Mouse (Mus musculus) heart, postnatal 4 days (tissue): ENCODE measurements around the gene Sept4. TPM values are rescaled to one million over a fixed set of nuclear protein-coding genes. Genes with fewer than 3 reads are reported as not detected.

Experiments used
- DNase-seq: peaks from one replicate; pipeline ENCODE4 v3.0.0; 2021
- total RNA-seq, 2 experiments: library from RNA; stranded (reverse); gene quantifications; 2 replicates each; pipeline ENCODE4 v1.2.3; 2021

Sept4 gene
- 10 to 100 TPM; 65.4 to 68.6 TPM for total RNA-seq

DNA sequence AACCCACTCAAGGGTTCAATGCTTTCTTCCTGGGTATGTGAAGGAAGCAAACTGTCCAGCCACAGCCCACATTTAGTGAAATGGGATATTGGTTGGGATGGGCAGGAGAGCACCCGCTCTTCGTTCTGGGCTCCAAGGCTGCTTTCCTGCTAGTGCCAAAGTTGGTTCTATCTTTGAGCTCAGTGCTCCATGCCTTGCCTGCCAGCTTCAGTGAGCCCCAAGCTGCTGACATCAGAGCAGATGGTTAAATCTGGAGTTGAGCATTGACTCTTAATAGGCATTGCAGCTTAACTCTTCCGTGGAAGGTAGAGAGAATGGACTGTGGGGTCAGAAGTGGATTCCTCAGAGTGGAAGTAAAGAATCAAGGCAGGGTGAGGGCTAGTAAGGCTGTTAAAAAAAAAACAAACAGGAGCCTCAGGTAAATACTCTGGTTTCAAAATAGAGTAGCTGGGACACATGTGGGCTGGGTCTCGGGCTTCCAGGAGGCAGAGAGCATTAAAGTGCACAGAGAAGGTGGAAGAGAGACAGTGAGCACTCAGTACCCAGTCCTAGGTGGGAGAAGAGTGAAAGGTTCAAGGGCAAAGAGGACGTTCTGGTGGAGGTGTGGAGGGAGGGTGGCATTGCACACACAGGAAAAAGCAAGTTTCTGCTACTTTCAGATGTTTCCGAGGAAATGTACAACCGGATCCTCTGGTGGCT is at the start of gene Sept4:
TSS of gene Sept4 (plus strand) at position 649 of the 699 bp plus-strand sequence.
- DNase-seq = no peak

DNA sequence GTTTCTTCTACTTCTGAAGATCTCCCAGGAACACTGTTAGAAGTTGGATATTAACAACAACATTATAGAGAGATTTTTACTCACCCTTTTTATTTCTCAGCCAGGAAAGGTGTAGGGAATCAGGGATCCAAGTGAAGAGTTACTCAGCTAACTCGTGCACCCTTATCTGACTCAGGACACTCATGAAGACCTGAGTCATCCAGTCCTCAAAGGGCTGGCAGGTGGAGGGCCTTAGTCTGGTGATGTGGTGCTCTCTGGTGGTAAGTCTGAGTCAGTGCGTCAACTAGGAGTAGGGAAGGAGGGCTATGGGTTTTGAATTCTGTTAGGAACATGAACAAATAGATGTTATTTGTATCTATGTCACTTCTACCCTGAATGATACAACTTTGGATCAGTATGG is 49.4 kb upstream of the Sept4 start:
- DNase-seq = peak; percentile 43

DNA sequence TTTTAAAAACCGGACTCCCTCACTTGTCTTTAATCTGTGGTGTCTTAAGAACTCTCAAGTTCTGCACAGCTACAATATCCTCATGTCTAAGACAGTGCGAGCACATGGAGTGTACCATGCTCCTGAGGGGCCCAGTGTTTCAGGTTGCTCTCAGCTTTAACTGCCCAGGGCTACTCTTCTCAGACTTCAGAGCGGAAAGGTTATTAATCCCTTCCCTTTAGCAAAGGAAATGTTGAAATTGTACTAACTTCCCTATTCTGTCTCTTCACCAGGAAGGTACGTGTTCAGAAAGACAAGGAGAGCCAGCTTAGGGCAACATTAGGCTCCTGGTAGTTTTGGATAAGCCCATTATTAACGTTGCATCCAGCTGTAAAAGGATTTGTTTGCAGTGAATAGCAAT is 45.2 kb upstream of the Sept4 start:
- DNase-seq = no peak

DNA sequence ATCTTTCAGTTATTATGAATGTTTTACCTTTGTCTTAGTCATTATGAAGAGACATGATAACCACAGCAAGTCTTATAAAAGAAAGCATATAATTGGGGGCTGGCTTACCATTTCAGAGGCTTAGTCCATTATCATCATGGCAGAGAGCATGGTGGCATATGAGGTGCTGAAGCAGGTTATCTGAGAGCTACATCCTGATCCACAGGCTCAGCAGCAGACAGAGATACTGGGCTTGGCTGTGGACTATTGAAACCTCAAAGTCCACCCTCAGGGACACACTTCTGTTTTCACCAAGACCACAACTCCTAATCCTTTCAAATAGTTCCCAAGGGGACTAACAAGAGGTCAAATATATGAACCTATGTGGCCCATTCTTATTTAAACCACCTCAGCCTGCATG is 44.7 kb upstream of the Sept4 start:
- DNase-seq = no peak

DNA sequence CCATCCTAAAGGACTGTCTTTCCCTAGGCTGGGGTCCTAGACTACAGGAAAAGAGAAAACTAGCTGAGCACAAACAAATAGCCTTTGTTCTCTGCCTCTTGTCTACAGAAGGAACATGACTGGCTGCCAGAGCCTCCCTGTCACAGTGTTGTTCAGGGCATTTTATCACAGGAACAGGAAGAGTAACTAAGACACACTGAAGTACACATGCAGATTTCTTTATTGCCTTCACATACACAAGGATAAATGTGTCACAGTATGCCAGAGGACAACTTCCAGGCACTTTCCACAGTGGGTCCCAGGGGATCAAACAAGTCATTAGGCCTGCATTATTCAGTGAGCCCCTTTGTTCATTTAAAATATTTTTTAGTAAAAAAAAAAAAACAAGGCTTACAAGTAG is 43.9 kb upstream of the Sept4 start:
- peak; percentile 6 for DNase-seq

DNA sequence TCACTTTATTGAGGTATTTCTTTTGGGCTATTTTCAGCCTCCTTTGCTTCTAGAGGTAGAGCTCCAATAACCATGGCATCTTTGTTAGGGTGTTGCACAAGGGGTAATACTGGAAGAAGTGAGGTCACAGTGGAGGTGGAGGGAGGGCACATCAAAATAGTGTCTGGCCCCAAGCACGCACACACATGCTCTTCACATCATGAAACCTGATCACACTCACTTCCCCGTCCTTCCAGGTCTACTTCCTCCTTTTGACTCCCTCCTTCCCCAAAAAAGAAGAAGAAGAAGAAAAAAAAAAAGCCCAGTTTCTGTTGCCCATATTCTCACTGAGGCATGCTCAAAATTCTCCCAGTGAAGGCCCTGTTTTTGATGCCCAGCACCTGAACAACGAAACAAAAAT is 41.3 kb upstream of the Sept4 start:
- no peak for DNase-seq

DNA sequence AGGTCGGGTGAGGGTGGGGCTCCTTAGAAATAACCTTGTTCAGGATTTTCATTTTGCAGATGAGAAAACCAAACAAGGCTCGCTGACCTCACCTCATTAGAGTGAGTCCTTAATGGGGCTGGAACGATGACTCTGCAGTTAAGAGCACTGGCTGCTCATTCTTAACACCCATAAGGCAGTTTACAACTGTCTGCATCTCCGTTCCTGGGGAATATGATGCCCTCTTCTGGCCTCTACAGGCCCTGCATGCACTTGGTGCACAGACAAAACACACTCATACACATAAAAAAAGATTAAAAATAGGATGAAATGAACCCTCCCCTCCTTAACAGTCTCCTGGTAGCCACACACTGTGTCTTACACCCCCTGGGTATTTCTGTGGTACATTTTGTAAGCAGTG is 40.7 kb upstream of the Sept4 start:
- no peak for DNase-seq

DNA sequence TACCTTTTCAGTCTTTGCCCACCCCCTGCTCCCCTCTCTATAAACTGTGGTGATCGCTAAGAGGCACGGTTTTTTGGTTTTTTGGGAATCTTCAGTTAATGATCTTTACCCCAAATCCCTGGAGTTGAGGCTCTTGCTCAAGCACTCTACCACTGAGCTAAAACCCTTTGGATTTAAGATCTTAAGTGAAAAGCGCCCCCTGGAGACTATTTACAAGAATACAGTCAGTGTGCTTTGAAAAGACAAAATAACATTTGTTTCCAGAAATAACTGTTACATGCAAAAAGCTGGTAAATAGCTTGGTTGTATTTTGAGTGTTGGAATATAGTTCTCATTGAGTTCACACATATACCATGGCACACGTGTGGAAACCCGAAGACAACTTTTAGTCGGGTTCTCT is 37.0 kb upstream of the Sept4 start:
- no peak for DNase-seq

DNA sequence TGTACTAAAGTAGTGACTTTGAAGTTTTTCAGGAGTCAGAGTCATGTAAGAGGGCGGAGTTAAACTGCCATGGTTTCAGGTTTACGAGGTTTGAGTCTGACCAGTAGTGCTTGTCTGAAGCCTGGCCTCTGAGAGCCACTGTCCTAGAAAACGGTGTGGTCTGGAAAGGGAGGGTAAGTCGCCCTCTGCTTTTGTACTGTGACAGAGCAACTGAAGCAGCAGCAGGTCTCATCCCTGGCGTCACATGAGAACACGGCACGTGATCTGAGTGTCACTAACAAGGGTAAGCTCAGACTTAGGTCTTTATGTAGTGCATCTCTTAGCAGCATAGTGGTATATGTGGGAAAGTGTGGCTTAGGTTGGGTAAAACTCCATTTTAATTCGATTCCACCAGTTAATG is 26.4 kb upstream of the Sept4 start:
- no peak for DNase-seq

DNA sequence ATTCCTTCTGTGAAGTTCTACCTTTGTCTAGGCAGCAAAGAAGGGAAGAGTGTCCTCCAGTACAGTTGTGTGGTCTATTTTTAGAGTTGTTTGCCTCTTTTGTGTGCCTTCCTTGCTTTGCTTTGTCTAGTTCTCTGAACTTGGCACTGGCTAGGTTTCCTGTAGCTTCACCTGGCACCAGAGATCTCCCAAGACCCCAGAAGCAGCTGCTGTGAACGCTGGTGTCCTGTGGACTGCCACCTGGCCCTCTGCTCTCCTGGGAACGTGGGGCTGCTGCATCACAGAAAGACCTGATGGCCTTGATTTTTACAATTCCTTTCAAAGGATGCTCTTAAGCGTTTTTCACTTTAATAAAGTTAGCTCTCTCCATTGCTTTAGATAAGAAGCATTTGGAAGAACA is 25.8 kb upstream of the Sept4 start:
- no peak for DNase-seq

DNA sequence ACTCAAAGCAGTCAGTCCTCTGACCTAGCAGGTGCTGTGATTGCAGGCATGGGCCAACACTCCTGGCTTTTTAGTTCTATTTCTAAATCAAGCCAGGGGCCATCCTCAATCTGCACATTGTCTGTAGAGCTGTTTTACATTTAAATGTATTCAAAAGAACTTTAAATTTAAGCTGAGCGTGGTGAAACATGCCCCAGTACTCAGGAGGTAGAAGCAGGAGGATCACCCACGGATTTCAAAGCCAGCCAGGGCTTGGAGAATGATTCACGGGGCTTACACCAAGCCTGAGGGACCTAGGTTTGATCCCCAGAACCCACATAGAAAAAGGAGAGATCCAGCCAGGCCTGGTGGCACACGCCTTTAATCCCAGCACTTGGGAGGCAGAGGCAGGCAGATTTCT is 15.4 kb upstream of the Sept4 start:
- no peak for DNase-seq

DNA sequence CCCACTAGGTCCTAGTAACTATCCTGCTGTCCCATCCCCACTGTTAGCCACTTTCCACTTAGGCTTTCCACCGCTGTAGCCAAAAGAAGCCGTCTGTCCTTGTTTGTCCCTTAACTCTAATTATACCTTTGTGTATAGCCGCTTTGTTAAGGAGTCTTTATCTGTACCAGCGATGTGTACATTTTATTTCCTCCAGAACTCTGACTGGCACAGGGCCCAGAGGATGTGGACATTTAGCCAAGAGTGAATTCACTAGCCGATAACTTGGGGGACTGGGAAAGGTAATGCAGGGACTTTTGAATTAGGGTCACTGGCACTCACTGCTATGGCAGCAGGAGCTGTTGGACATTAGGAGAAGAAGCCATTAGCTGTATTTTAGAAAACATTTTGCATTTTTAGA is 14.3 kb upstream of the Sept4 start:
- DNase-seq = peak; percentile 44

DNA sequence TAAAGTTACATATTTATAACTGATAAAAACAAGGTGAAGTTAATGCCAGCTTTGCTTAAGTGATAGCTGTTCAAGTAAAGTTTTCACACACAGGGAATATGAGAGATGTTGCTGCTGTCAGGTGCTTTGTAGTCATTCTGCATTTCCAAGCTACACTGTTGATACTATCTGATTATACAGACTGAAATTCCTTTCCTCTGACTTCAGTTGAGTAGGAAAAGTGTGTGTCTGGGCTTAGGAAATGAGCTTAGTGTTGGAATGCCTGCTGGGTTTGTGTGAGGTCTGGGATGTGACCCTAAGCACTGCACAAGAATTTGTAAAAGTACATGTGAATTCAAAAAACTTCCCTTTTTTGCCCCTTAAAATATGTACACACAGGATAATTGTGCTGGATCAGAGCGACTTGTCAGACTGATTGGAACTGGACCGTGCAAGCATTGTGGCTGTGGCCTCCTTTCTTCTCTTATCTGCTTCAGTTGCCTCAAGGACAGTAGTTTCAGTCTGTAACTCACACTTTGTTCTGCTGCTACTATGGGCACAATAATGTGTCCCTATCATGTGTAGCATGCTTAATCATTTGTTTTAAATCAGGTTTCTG is 13.5 kb upstream of the Sept4 start:
- no peak for DNase-seq

DNA sequence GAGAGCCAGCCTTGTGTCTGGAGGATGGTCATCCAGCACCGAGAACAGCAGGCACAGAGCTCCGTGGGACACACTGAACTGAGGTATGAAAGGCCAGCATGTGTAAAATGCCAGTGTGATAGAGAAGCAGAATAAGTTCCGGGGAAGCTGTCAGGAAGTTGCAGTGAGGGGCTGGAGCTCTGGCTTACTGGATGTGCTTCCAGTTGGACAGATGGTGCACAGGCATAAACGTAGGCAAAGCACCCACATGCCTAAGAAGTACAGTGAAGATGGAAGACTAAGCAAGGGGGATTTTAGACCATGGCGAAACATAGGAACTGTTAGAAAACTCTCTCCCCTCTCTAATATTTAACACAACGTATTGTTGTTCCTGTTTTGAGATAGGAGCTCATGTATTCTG is 7.5 kb upstream of the Sept4 start:
- no peak for DNase-seq

DNA sequence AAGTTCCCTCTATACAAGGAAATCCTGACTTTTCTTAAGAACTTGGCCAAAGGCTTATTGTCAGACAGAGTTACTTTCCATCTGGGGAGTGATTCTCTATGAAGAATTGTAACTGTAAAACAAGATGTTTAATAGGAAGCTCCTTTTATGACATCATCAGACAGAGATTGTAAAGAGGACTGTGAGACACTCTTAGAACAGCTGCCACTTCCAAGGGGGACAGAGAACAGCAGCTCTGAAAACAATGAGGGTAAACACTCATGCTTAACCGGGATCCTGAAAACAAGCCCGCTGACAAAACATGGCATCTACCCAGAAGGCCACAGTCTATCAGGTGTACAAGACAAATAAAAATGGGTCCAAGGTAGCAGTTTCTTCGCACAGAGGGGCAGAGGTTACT is 2.2 kb upstream of the Sept4 start, which contains the start of gene Gm11492:
TSS of gene Gm11492 (plus strand) at position 153 of the 400 bp plus-strand sequence.
- no peak for DNase-seq

DNA sequence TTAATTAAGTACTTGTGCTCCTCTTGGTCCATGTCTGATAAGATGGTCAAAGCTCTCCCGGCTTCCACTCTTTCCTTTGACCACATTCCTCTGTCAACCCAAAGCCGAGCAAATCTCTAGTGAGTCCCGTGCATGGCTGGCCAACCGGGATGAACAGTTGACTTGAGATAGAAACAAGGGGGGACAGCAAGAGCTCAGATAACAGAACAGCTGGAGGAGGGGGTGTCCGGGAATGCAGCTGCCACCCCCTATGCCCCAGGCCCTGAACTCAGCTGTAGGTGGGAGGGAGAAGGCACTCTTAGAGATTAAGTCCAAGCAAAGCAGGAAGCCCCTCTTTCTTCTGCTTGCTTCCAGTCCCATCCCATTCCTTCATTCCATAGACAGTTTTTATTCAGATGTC is 2.0 kb downstream of the Sept4 start:
- DNase-seq = no peak

DNA sequence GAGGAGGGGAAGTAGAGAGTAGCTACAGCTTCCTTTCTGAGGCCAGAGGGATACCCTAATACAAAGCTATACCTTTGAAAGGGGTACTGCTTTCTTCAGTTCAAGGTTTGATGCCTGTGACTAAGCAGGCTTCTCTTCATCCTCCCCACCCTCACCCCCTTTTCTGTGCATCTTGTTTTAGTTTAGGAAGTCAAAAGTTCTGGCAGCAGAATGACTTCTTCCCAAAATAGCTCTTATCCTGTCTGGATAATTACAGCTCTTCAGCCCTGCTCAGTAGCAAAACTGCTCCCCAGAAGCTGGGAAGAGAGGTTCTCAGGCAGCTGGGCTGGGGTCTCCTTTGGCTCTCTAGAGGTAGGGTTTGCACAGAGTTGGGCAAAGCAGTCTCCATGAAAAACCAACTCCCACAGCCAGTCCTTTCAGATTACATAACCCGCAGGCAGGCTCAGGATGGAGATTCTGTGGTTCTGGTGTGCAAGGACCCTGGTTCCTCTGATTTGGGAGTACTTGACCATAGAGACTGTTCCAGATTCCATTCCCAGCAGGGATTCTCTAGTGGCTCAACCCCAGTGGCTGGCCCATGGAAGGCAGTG is 2.8 kb downstream of the Sept4 start:
- no peak for DNase-seq

DNA sequence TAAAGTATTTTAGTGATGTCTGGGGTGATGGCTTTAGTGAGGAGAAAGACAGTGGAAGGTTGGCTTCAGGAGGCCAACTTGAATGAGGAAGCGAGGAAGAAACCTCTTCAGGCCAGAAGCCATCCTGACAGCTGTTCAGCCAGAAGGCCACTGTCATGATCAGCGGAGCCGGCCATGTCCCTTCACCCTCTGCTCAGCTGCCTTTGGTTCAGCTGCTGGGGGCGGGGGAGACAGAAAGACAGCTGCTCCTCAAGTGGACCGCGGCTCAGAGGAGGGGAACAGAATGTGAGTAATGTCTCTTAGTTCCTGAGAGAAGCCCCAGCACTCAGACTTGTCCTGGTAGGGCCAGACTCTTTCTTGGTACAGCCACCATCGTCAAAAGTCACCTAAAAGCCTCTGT is 5.0 kb downstream of the Sept4 start:
- DNase-seq = no peak

DNA sequence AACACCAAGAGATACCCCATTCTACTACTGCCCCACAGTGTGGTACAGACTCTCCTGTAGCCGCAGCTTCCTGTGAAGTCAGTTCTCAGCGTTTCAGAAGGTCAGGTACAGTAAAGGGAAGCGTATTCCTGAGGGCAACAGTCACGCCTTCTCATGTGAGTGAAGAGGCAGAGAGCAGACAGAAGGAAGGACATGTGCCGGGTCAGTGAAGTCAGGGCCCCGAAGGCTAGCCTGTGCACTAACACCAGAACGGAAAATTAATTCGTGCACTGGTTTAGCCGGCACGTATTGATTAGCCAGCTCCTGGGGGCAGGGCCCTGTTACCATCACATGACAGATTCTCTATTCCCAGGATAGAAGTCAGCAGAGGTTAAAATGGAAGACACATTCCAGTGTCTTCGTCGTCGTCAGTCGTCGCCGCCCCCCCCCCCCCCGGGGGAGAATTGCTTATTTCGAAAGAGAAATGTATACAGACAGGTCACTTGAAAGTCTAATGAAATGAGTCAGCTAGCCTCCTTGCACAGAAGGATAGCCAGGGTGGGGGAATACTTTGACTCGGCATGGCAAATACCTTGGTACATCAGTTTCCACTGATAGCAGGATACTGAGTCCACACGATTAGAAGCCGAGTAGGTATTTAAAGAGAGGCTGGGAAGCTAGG is 5.9 kb downstream of the Sept4 start:
- no peak for DNase-seq

DNA sequence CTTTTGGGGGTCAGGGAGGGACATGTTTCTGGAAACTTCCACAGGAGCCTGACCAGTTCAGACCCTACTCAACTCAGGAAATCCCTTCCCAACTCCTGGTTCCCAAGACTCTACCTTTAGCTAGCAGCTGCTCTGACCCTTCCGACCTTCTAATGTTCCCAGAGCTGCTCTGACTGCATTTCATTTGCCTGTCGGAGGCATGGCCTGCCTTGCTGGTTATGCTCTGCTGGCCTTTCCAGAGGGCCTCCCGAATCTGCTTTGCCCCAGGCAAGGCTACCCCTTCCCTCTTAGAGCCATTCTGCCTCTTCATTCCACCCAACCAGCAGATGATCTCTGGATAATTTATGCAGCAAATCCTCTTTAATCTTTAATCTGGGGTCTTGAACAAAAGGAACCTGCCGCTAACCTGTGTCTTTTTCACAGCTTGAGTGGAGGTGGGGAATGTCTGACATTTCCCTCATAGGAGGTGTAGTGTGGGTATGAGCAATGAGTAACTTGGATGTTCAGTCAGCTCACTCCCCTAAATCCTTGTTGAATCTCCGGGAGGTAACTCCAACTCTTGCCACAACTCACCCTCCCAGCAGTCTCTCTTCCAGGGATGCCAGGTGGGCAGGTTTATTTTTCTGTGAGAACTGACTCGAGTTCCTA is 9.0 kb downstream of the Sept4 start:
- no peak for DNase-seq

DNA sequence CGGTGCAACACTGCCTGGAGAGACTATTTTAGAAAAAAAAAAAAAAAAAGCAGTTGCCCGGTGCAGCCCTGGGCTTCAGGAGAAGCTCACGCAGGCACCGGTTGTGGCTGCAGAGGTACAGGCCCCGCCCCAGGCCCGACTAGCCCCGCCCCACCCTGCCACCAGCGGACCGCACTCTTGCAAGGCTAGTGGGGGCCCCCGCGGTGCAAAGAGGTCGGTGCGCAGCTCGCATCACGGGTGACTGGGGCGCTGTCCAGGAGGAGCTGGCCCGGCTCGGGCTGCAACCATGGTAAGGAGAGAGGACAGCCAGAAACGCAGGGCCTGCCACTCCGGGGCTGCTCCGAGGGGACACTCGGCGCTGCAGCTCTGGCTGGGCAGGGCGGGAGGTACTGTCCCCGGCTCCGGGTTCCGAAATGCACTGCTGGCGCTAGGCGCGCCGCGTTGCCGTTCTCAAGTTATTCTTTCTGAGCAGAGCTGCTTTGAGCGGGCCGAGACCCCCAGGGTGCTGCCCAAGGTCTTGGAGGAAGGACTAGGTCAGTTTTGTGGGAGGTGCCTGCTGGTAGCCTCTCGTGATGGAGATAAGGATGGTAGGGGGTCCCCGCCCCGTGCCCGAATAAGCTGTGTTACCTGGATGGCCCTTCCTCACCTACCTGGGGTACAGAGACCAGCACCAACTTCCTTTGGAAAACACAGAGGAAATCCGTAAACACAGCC is 9.7 kb downstream of the Sept4 start:
- DNase-seq = peak; percentile 74

DNA sequence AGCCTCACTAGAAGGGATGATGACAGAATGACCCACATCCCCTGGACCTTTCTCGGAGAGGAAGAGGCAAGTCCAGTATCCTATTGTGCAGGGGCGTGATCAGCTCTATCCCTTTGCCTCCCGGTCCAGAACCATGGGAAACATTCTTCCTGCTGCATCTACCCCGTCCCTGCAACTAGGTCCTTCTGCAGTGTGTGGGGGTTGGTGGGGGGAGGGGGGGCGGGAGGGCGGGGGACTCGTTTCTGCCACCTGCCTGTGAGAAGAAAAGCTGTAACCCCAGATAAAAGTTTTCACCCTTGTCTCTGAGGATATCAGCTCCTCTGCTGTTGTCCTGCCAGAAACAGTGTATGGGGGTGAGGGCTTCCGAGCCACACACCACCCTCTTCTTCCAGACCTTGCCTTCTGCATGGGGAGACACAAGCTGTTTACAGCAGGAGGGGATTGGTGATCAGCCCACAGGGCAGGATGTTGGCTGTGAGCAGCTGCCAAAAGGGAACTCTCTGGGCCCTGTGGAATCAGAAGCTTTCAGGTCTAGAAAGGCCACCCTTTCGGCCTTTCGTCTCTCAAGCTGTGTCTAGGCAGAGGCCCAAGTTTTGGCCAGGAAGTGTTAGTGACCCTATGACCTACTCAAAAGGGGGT is 10.4 kb downstream of the Sept4 start:
- DNase-seq = no peak
